Mouse (Mus musculus): ENCODE measurements at regions not wholly inside any gene's neighbourhood (a gene's known extent, or its start where the extent isn't known, plus 50 kb on each side); places are given as distances from the start of the nearest gene placed in this dataset.

- ATAC-seq (replicated peaks; ENCODE audit: extremely low read depth, insufficient read depth, low FRiP score), result no peak
- H3K4me3 ChIP-seq (ENCODE audit: low read length), result no peak overlapping the region
- no peaks in the 10 kb centered on the region for H3K9me3 ChIP-seq (replicated peaks; ENCODE audit: control insufficient read depth, low read length)
- 52% methylated on average over 3 of the region's 3 CpGs for WGBS
- H3K4me2 ChIP-seq (ENCODE audit: low read depth, low read length), result no peak overlapping the region
- no peak overlapping the region for H3K9ac ChIP-seq (ENCODE audit: low read length)
- H3K27me3 ChIP-seq (ENCODE audit: control insufficient read depth, insufficient read depth, low read length), result no peaks in the 10 kb centered on the region
- no peak overlapping the region for H3K27ac ChIP-seq (ENCODE audit: low read length)
- H3K4me1 ChIP-seq (ENCODE audit: control insufficient read depth, insufficient read depth, low read length), result no peaks in the 10 kb centered on the region
- no peaks in the 10 kb centered on the region for H3K36me3 ChIP-seq (ENCODE audit: control insufficient read depth, insufficient read depth)
Measured at GRCm38 (mm10) chr3:34504573-34504894, 145.7 kb upstream of the Sox2 start.

DNA sequence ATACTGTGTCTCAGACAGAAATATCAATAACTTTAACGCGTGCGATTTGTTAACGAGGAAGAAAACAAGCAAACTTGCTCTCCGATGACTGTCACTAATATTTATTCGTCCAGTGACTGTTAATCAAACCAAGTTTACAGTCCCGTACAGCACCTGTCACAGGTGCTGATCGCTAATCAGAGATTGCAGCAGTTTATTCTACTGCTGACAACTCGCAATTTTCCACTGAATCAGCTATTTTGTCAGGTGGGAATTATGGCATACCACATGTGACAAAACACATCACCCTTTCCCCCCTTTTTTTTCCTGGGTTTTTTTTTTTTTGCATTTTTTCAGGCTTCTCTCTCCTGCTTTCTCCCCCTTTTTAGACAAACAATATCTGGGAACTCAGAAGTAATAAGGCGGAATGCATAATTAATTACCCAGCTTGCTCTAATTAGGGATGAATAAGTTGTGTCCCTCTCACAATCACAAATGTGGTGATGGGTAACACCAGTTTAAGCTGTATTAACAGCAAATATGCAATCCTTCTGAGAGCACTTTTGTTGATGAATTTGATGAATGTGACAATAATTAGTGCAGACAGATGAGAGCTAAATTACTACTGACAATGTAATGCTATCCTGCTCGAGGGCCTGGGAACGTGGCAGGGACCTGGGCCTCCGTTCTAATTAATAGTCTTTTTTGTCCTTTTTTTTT, 146.2 kb upstream of the Sox2 start:
- ATAC-seq (replicated peaks; ENCODE audit: extremely low read depth, insufficient read depth, low FRiP score), result no peak
- H3K36me3 ChIP-seq (ENCODE audit: control insufficient read depth, insufficient read depth), result no peaks in the 10 kb centered on the region

DNA sequence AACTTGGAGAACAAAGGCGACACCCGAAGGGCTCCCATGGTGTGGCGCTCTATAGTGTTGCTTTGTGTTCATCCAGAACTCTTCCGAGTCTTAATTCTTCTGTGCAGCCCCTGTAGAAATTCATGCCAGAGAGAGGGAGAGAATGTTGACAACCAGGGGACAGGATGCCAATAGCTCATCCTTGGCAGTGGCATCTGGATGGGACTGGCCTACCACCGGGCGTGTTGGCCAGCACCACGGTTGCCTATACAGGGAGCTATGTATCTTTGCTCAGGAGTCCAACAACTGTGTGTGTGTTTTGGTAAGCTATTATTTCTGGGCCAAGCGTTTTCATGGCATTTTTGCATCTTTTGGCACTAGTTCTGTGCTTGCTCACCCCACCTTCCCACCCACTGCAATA, 153.4 kb upstream of the Sox2 start:
- 84% methylated on average over 8 of the region's 8 CpGs for WGBS
- ATAC-seq (replicated peaks; ENCODE audit: extremely low read depth, insufficient read depth, low FRiP score), result no peak
- H3K27ac ChIP-seq (ENCODE audit: low read length), result no peak overlapping the region
- H3K36me3 ChIP-seq (ENCODE audit: control insufficient read depth, insufficient read depth), result no peaks in the 10 kb centered on the region
- H3K9me3 ChIP-seq (replicated peaks; ENCODE audit: control insufficient read depth, low read length), result no peaks in the 10 kb centered on the region
- no peaks in the 10 kb centered on the region for H3K27me3 ChIP-seq (ENCODE audit: control insufficient read depth, insufficient read depth, low read length)
- H3K4me1 ChIP-seq (ENCODE audit: control insufficient read depth, insufficient read depth, low read length), result no peaks in the 10 kb centered on the region
- H3K4me3 ChIP-seq (ENCODE audit: low read length), result no peak overlapping the region
- no peak overlapping the region for H3K4me2 ChIP-seq (ENCODE audit: low read depth, low read length)
- H3K9ac ChIP-seq (ENCODE audit: low read length), result no peak overlapping the region

More for the DNA sequence above, 146.2 kb upstream of the Sox2 start:
- 70% methylated on average over 13 of the region's 13 CpGs for WGBS
- Histone ChIP-seq H3K9ac (ENCODE audit: low read length) (no peak overlapping the region), H3K4me2 (ENCODE audit: low read depth, low read length) (no peak overlapping the region), H3K27ac (ENCODE audit: low read length) (no peak overlapping the region), H3K4me1 (ENCODE audit: control insufficient read depth, insufficient read depth, low read length) (no peaks in the 10 kb centered on the region), H3K27me3 (ENCODE audit: control insufficient read depth, insufficient read depth, low read length) (no peaks in the 10 kb centered on the region), H3K9me3 (replicated peaks; ENCODE audit: control insufficient read depth, low read length) (no peaks in the 10 kb centered on the region), H3K4me3 (ENCODE audit: low read length) (no peak overlapping the region)

GRCm38 (mm10) chr3:34495615-34496014, 154.6 kb upstream of the Sox2 start:
- ATAC-seq (replicated peaks; ENCODE audit: extremely low read depth, insufficient read depth, low FRiP score), result no peak
- no peak overlapping the region for H3K4me2 ChIP-seq (ENCODE audit: low read depth, low read length)

GRCm38 (mm10) chr3:34493921-34494320, 156.3 kb upstream of the Sox2 start:
- no peak overlapping the region for H3K4me2 ChIP-seq (ENCODE audit: low read depth, low read length)
- no peak overlapping the region for H3K27ac ChIP-seq (ENCODE audit: low read length)
- H3K9ac ChIP-seq (ENCODE audit: low read length), result no peak overlapping the region
- H3K27me3 ChIP-seq (ENCODE audit: control insufficient read depth, insufficient read depth, low read length), result no peaks in the 10 kb centered on the region
- no peak overlapping the region for H3K4me3 ChIP-seq (ENCODE audit: low read length)
- no peaks in the 10 kb centered on the region for H3K36me3 ChIP-seq (ENCODE audit: control insufficient read depth, insufficient read depth)
- H3K9me3 ChIP-seq (replicated peaks; ENCODE audit: control insufficient read depth, low read length), result no peaks in the 10 kb centered on the region
- H3K4me1 ChIP-seq (ENCODE audit: control insufficient read depth, insufficient read depth, low read length), result no peaks in the 10 kb centered on the region
- no peak for ATAC-seq (replicated peaks; ENCODE audit: extremely low read depth, insufficient read depth, low FRiP score)

More at GRCm38 (mm10) chr3:34495615-34496014, 154.6 kb upstream of the Sox2 start:
- Histone ChIP-seq H3K4me3 (ENCODE audit: low read length) (no peak overlapping the region), H3K27me3 (ENCODE audit: control insufficient read depth, insufficient read depth, low read length) (no peaks in the 10 kb centered on the region), H3K36me3 (ENCODE audit: control insufficient read depth, insufficient read depth) (no peaks in the 10 kb centered on the region), H3K27ac (ENCODE audit: low read length) (no peak overlapping the region), H3K9me3 (replicated peaks; ENCODE audit: control insufficient read depth, low read length) (no peaks in the 10 kb centered on the region), H3K4me1 (ENCODE audit: control insufficient read depth, insufficient read depth, low read length) (no peaks in the 10 kb centered on the region), H3K9ac (ENCODE audit: low read length) (no peak overlapping the region)
- 71% methylated on average over 3 of the region's 3 CpGs for WGBS

DNA sequence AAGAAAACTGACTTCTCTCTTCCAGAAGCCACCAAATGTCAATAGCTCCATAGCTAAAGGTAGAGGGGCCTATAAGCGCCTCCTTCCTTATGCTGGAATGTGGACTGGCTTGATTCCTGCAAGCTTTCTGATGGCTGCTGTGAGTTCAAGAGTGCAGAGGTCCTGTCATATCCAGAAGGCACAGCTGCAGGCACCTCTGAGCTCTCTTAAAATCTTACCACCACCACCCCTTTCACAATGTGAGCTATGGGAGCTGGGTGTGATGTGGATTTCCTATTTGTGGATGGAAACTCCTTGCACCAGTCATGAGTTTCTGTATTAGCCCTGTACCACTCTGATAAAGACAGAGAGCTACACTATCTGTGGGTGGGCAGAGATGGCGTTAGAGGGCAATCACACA, 161.2 kb upstream of the Sox2 start:
- H3K4me2 ChIP-seq (ENCODE audit: low read depth, low read length), result no peak overlapping the region
- WGBS, result 65% methylated on average over 2 of the region's 2 CpGs
- H3K9me3 ChIP-seq (replicated peaks; ENCODE audit: control insufficient read depth, low read length), result no peaks in the 10 kb centered on the region
- no peak for ATAC-seq (replicated peaks; ENCODE audit: extremely low read depth, insufficient read depth, low FRiP score)
- H3K4me3 ChIP-seq (ENCODE audit: low read length), result no peak overlapping the region
- no peak overlapping the region for H3K27ac ChIP-seq (ENCODE audit: low read length)
- no peaks in the 10 kb centered on the region for H3K36me3 ChIP-seq (ENCODE audit: control insufficient read depth, insufficient read depth)
- no peaks in the 10 kb centered on the region for H3K27me3 ChIP-seq (ENCODE audit: control insufficient read depth, insufficient read depth, low read length)
- no peaks in the 10 kb centered on the region for H3K4me1 ChIP-seq (ENCODE audit: control insufficient read depth, insufficient read depth, low read length)
- no peak overlapping the region for H3K9ac ChIP-seq (ENCODE audit: low read length)

DNA sequence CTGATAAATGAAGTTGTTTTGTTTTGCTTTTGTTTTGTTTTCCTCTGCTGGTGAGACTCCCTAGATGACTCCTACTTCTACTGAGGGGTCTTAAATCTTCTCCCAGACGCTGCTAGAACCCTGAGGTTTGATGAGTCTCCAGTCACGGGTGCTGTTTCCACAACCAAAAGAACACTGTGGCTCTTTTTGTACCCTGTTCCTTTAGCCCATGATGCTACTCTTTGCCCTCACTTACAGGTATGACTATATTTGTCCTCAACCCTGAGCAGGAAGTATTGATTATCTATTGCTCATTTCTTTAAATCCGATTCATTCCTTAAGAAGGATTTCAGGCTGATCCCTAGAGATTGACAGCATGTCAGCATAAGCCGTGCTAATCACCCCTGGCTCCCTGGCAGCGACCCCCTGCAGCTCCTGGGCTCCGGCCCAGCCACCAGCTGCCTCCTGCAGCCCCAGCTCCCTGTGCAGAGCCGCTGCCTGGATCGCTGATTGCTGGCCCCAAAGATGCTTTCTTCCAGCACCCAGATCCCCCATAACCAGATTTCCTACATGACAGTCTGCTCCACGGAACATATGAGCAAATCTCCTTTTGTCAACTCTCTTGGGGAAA, 163.7 kb upstream of the Sox2 start:
- ATAC-seq (replicated peaks; ENCODE audit: extremely low read depth, insufficient read depth, low FRiP score), result no peak
- Histone ChIP-seq H3K9me3 (replicated peaks; ENCODE audit: control insufficient read depth, low read length) (no peaks in the 10 kb centered on the region), H3K9ac (ENCODE audit: low read length) (no peak overlapping the region), H3K4me3 (ENCODE audit: low read length) (no peak overlapping the region), H3K4me1 (ENCODE audit: control insufficient read depth, insufficient read depth, low read length) (no peaks in the 10 kb centered on the region), H3K27me3 (ENCODE audit: control insufficient read depth, insufficient read depth, low read length) (no peaks in the 10 kb centered on the region), H3K36me3 (ENCODE audit: control insufficient read depth, insufficient read depth) (no peaks in the 10 kb centered on the region), H3K27ac (ENCODE audit: low read length) (no peak overlapping the region), H3K4me2 (ENCODE audit: low read depth, low read length) (no peak overlapping the region)
- WGBS, result 14% methylated on average over 9 of the region's 9 CpGs

GRCm38 (mm10) chr3:34485345-34486223, 164.6 kb upstream of the Sox2 start:
- H3K27ac ChIP-seq (ENCODE audit: low read length), result no peak overlapping the region
- no peaks in the 10 kb centered on the region for H3K36me3 ChIP-seq (ENCODE audit: control insufficient read depth, insufficient read depth)
- H3K9ac ChIP-seq (ENCODE audit: low read length), result no peak overlapping the region
- no peaks in the 10 kb centered on the region for H3K27me3 ChIP-seq (ENCODE audit: control insufficient read depth, insufficient read depth, low read length)
- H3K4me3 ChIP-seq (ENCODE audit: low read length), result no peak overlapping the region
- no peaks in the 10 kb centered on the region for H3K9me3 ChIP-seq (replicated peaks; ENCODE audit: control insufficient read depth, low read length)
- 41% methylated on average over 15 of the region's 15 CpGs for WGBS
- H3K4me1 ChIP-seq (ENCODE audit: control insufficient read depth, insufficient read depth, low read length), result no peaks in the 10 kb centered on the region
- no peak for ATAC-seq (replicated peaks; ENCODE audit: extremely low read depth, insufficient read depth, low FRiP score)
- no peak overlapping the region for H3K4me2 ChIP-seq (ENCODE audit: low read depth, low read length)

GRCm38 (mm10) chr3:34483934-34484333, 166.3 kb upstream of the Sox2 start:
- WGBS, result 80% methylated on average over 3 of the region's 3 CpGs
- Histone ChIP-seq H3K9me3 (replicated peaks; ENCODE audit: control insufficient read depth, low read length) (no peaks in the 10 kb centered on the region), H3K4me2 (ENCODE audit: low read depth, low read length) (no peak overlapping the region), H3K36me3 (ENCODE audit: control insufficient read depth, insufficient read depth) (no peaks in the 10 kb centered on the region), H3K4me3 (ENCODE audit: low read length) (no peak overlapping the region), H3K9ac (ENCODE audit: low read length) (no peak overlapping the region), H3K27me3 (ENCODE audit: control insufficient read depth, insufficient read depth, low read length) (no peaks in the 10 kb centered on the region), H3K4me1 (ENCODE audit: control insufficient read depth, insufficient read depth, low read length) (no peaks in the 10 kb centered on the region), H3K27ac (ENCODE audit: low read length) (no peak overlapping the region)
- no peak for ATAC-seq (replicated peaks; ENCODE audit: extremely low read depth, insufficient read depth, low FRiP score)

Data from heart, embryonic 16.5 days (tissue).